Mouse (Mus musculus) brown adipose tissue, adult 24 weeks (tissue): Measurements from ENCODE around the gene Them7. TPM values are rescaled to one million over a fixed set of nuclear protein-coding genes. Genes with fewer than 3 reads are reported as not detected.
A peak's percentile ranks its signal among the peaks of the same experiment; 100 is the strongest.

ENCODE experiments used
- H3K27ac ChIP-seq: fragments of 200-500 bp; replicated peaks from 2 replicates; pipeline ENCODE4 v1.5.1; 2012; ENCODE audit warnings: low read depth, mild to moderate bottlenecking, low read length
- H3K4me1 ChIP-seq: fragments of 200-500 bp; 2 replicates; pipeline ENCODE4 v1.6.1; 2012; ENCODE audit warnings: low read length, mixed read lengths; ENCODE audit not compliant: control insufficient read depth, insufficient read depth, insufficient read length
- H3K4me3 ChIP-seq: fragments of 200-500 bp; 2 replicates; pipeline ENCODE4 v1.5.1; 2012; ENCODE audit warnings: low read depth, mild to moderate bottlenecking, low read length, moderate library complexity; ENCODE audit not compliant: insufficient read depth
- polyA plus RNA-seq: library from polyadenylated mRNA; stranded (reverse); fragments of >200 nt; gene quantifications from 2 replicates; pipeline ENCODE4 v1.2.4, GENCODE M21; 2012; ENCODE audit not compliant: missing spikeins, insufficient read depth, insufficient read length

The Them7 gene
- polyA plus RNA-seq, 1 experiment: 1.3 TPM

DNA sequence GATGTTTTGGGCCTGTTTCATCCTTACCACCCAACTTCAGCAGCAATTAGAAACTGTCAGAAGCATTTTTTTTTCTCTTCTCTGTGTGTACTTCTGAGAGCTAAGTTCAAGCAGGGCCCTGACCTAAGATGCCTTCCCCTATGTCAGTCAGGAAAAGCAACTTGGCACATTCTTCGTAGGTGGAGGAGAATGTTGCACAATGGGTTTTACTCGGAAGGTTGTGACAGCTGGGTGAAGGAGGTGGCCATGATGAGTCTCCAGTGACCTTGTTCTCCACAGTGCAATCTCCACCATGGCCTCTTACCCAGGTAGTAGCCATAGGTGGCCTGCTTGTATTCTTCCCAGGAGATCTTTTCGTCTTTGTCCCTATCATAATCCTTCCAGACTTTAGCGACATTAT lies 170.3 kb downstream of the Them7 start:
- no peak overlapping the region for H3K27ac ChIP-seq
- no peak overlapping the region for H3K4me3 ChIP-seq
- H3K4me1 ChIP-seq: peaks cover 10% of the 10 kb centered on the region; the same call in 1 of the 2 replicates

DNA sequence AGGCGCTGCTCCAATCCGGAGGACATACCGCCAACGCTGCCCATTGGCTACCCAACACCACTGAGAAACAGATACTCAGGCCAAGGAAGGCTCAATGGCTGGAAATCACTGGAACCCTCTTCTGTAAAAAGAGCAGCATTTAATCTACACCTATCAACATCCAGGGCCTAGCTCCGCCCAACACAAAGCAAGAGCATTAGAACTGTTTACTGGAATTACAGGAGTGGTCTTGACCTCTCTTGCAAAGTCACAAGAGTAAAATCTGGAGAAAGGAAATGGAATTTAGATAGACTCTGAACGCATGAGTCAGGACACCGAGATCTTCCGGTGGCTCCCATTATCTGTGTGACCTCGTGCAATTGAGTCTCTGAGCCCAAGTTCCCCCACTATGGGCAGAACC lies 171.9 kb downstream of the Them7 start:
- Histone ChIP-seq H3K4me1 (peaks cover 10% of the 10 kb centered on the region; the same call in 1 of the 2 replicates), H3K27ac (no peak overlapping the region), H3K4me3 (no peak overlapping the region)

DNA sequence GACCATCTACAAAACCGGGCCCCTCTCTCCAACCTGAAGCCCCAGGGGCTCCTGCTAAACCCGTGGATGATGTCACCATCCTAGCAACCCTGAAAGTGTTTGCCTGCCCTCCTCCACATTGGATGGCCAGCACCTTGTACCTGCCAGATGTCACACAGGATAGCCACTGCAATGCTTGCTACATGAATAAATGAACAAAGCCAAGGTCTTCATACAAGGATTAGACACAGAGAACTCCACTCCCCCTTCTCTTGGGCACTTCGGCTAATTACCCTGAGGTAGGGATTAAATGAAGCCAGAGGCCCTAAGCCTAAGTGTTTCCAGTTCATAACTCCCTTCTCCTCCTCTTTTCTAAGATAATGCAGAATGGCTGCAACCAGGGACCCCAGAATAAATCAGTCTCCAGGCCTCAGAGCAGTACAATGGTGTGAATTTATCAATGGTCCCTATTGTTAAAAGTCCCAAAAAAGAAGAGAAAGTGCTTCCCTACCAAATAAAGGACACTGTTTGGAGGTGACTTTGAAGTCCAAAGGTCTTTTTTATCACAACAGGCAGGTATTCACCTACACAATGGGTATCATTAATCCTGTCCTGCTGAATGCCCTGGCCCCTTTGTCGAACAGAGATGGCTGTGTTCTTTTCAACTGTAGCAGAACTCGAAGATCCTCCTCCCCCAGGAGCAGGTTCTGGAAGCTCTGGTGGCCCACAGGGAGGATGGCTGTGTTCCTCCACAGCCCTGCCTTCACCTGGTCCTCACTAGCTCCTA lies 173.5 kb downstream of the Them7 start:
- Histone ChIP-seq H3K27ac (no peak overlapping the region), H3K4me3 (peak overlapping the region; percentile 79), H3K4me1 (peaks cover 10% of the 10 kb centered on the region; the same call in 1 of the 2 replicates)

DNA sequence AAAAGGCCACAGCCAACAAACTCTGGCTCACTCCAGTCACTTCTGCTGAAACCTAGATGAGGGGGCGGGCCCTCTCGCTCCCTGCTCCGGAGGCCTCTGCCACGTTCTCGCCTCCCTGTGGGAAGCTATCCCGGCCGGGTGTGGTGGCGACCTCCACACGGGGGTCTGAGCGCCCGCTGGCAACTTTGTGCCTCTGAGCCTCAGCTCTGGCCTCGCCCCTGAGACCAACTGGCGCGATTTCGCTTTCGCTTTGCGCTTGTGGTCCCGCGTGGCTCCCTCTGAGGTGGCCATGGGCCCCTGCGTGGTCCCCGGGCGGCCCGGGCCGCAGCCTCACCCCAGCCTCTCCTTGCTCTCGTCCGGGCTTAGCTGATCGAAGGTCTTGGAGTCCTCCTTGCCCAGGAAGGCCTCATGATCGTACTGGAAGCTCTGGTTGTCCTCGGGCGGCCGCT lies 174.5 kb downstream of the Them7 start:
- Histone ChIP-seq H3K27ac (peak overlapping the region; percentile 57), H3K4me3 (peak overlapping the region; percentile 79), H3K4me1 (peaks cover 10% of the 10 kb centered on the region; the same call in 1 of the 2 replicates)

DNA sequence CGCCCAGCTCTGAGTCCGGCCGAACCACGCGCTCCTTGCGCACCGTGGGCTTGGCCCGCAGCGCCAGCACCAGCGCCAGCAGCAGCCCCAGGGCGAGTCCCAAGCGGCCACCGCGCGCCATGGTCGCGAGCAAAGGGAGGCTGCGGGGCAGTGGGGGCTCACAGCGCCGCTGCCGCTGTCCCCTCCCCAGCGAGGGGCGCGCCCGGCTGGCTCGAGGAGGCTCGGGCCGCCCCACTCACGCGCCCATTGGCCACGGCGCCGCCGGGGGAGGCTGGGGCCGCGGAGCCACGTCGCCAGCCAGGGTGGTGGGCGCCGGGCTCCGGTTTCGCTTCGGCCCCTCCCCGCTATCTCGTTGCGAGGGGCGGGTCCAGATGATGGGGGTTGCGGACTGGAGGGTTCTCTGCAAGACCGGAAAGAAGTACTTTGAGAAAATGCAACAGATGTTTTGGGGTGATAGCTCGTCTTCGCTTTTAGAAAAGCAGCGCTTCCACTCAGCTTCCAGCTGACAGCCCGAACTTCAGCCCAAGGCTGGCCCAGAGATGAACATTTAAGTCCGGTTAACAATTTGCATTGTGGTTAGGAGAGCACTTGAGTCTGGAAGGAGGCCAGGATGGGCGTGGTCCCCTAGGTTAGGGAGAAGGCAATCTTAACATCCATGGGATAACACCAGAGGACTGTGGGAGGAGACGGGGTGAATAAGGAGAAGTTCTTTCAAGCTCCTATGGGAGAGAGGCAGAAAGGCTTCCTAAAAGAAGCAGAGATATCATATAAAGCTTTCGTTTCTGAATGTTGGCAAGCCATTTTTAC lies 175.2 kb downstream of the Them7 start, which contains the start of gene Rcn1:
TSS of gene Rcn1 (minus strand) at position 235 of the 807 bp plus-strand sequence.
- Histone ChIP-seq H3K4me3 (peak within 1 kb of the TSS; percentile 79), H3K27ac (peak within 1 kb of the TSS; percentile 57), H3K4me1 (peaks cover 10% of the 10 kb centered on the region; the same call in 1 of the 2 replicates)

DNA sequence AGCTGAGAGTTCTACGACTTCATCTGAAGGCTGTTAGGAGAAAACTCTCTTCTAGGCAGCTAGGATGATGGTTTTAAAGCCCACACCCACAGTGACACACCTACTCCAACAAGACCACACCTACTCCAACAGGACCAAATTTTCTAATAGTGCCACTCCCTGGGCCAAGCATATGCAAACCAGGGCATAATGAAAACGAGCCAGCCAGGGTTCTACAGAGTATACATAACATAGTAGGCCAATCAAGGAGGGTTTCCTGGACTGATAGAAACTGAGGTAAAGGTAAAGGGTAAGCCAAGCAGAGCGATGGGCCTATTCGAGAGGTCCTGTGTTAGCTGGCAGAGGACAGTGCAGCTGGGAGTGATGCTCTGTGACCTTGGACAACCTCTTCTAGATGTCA lies 176.4 kb downstream of the Them7 start:
- no peak overlapping the region for H3K27ac ChIP-seq

DNA sequence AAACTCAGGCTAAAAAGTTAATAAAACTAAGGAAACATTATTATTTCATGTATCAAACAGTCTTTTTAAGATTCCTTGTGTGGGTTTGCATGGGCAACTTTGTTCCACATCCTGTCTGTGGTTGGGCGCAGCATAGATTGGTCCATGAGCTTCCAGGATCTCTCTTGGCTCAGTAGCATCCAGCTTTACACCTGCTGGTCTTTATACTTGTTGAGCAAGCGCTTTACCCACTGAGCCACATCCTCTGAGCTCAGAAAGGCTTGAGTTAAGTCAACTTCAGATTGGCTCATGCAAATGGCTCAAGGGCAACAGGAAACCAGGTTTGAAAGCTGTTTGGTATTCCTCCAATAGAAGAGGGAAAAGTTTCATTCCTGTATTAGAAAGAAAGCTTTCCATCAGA lies 178.1 kb downstream of the Them7 start:
- H3K27ac ChIP-seq: no peak overlapping the region
- H3K4me1 ChIP-seq: peaks cover 4% of the 10 kb centered on the region; the same call in 1 of the 2 replicates
- no peak overlapping the region for H3K4me3 ChIP-seq

More for the DNA sequence above, 176.4 kb downstream of the Them7 start:
- Histone ChIP-seq H3K4me3 (no peak overlapping the region), H3K4me1 (peaks cover 10% of the 10 kb centered on the region; the same call in 1 of the 2 replicates)

DNA sequence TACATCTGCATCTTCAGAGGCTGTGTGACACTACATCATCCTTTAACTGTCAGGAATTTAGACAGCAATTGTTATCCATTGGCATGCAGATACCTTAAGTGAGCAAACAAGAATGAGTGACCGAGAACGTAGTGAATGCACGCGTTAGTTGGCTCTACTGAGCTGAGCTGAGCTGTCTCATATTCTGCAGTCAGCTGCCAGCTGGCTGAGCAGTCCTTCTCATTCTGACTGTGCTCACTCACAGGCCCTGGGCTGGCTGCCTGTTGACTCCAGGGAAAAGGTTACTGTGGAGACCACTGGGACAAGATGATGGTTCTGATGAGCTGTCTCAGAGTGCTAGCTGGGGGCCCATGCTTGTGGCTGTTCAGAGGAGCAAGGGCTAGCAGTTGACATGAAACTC lies 184.4 kb downstream of the Them7 start:
- H3K4me1 ChIP-seq: no peaks in the 10 kb centered on the region
- H3K27ac ChIP-seq: no peak overlapping the region
- H3K4me3 ChIP-seq: no peak overlapping the region

DNA sequence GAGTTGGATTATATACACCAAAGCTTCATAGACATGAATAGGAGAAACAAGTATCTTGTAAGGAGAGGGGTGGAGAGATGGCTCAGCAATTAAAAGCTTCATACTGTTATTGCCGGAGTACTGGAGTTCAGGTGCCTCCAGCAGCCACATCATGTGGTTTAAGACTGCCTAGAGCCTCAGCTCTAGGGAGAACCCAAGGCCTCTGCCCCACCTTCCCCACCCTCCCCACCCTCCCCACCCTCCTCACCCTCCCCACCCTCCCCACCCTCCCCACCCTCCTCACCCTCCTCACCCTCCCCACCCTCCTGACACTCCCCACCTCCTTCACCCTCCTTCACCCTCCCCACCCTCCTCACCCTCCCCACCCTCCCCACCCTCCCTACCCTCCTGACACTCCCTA lies 185.1 kb downstream of the Them7 start:
- H3K4me3 ChIP-seq: no peak overlapping the region
- no peak overlapping the region for H3K27ac ChIP-seq
- no peaks in the 10 kb centered on the region for H3K4me1 ChIP-seq

DNA sequence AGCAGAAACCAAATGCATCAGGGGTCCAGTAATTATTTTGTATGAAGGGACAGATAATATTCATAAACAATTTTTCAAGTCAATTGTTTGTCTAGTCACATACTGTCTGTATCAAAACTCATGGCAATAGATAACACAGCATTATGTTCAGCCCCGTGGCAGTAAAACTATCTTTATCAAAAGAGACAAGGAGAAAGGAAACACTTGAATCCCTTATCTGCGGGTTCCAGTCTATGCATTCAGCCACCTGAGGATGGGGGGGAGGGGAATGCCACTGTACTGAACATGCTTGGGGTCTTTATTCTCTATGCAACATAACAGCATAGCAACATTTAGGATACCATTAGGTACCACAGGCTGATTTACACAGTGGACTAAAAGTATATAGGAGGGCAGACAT lies 190.2 kb downstream of the Them7 start:
- H3K4me3 ChIP-seq: no peak overlapping the region
- no peaks in the 10 kb centered on the region for H3K4me1 ChIP-seq

DNA sequence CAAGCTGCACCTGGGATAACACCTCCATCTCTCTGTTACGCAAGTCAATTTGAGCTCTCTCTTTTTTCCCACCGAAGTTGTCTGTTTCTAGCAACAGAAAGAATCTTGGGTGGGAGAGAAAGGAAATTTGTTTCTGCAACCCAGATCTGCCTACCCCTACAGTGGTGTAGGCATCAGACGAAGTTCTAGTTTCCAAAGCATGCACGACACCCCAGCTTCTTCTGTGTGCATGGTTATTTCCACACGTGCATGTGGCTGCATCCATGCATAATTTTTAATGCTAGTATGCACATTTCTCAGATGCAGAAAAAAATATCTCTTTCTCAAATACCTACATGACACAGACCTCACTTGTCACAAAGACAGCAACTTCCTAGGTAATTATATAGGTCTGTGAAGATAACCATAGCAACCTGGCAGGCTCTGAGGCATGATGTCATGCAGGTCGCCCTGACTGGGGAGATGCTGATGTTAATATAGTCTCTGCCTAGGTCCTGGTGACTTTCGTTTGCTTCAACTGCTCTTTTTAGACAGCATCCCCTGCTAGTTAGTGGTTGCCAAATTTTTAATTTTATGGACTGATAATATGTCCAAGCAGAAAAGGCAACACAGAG lies 192.0 kb downstream of the Them7 start:
- Histone ChIP-seq H3K27ac (no peak overlapping the region), H3K4me1 (no peaks in the 10 kb centered on the region), H3K4me3 (no peak overlapping the region)

More for the DNA sequence above, 190.2 kb downstream of the Them7 start:
- no peak overlapping the region for H3K27ac ChIP-seq

DNA sequence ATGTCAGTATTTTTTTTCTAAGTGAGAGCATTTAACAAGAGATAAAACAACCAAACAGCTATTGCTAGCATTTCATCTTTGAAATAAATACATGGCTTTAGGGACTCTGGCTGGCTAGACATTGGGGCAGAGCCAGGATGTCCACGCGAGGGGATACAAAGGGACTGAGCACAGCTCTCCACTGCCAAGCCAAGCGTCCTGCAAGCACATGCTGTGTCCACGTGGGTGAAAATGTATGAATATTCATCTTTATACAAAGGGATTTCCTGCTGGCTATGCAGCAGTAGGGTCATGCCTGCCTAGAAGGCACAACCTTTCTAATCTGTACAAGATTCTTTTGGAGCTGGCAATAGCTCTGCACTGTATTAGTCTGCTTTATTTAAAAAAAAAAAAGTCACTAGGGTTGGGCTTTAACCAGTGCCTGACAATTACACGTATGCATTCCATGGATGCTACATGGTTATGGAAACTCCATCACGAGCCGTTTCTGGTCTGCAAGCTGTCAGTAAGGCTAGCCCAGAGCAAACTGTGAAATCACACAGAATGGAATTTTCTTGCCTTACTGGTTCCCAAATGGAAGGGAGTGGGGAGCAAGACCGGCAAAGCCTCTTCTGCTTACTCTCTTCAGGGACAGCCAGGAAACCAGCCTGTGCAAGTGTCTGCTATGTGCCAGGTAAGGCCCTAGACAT lies 192.7 kb downstream of the Them7 start:
- Histone ChIP-seq H3K4me3 (no peak overlapping the region), H3K4me1 (no peaks in the 10 kb centered on the region), H3K27ac (no peak overlapping the region)

DNA sequence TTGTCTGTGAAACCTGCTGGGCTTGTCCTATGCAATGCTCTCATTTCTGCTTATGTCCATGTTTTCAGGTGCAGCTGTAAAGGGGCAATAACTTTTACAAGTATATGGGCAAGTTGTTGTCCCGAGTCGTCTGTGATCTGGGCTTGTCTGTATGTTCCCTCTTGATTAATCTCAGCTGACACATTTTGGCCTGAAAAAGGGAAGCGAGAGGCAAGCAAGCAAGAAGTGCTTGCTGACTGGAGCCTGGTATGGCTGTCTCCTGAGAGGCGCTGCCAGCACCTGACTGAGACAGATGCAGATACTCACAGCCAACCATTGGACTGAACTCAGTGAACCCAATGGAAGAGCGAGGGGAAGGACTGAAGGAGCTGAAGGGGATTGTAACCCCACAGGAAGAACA lies 193.5 kb downstream of the Them7 start:
- no peaks in the 10 kb centered on the region for H3K4me1 ChIP-seq
- no peak overlapping the region for H3K4me3 ChIP-seq
- H3K27ac ChIP-seq: no peak overlapping the region

DNA sequence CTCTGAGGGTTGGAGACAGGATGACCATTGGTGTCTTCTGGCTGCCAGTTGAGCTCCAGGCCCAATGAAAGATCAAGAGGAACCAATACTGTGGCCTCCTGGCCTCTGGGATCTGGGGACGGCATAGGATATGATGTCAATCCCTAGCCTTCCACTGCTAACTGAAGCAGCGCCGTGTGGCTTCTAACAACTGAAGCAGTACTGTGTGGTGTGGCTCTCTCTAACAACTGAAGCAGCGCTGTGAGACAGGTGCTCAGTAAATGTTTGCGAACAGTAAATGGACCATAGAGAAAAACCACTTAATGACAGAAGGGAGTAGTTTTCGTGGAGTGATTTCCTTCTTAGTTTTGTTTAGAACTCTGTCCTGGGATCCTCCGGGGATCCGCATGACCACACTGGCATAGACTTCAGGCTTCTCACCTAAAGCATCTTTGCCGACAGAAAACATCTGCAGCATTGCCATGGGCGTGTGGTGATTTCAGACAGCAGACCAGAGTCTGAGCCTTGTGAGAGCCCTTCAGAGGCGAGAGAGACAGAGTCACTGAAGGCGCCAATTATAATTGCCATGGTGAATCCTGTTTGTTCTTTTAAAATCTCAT lies 194.6 kb downstream of the Them7 start:
- no peak overlapping the region for H3K27ac ChIP-seq
- no peaks in the 10 kb centered on the region for H3K4me1 ChIP-seq
- no peak overlapping the region for H3K4me3 ChIP-seq
